In genomic region chr2:173306734-173307525, GRCm38 (mm10) we compare ENCODE assay signal across 7 mouse cellular contexts. TPM values are rescaled to one million over a fixed set of nuclear protein-coding genes. Genes with fewer than 3 reads are reported as not detected.
DNase-seq lines count a peak whose midpoint lies in the region; ATAC-seq and TF ChIP-seq lines count a peak whose summit lies in the region.

No protein-coding gene starts in this region.

- H3K4me1 ChIP-seq in embryonic facial prominence, embryonic 14.5 days (ENCODE audit: control insufficient read depth, insufficient read depth, low read length): peaks cover 13% of the 10 kb centered on the region
- H3K4me1 ChIP-seq in kidney, adult 2 months (ENCODE audit: control insufficient read depth, insufficient read depth, low read length): no peaks in the 10 kb centered on the region
- peaks cover 23% of the 10 kb centered on the region for H3K4me1 ChIP-seq in neural tube, embryonic 13.5 days (replicated peaks)

- peak; percentile 91 for DNase-seq in adrenal gland, postnatal 25 days
- peak; percentile 85 for DNase-seq in embryonic facial prominence, embryonic 14.5 days (ENCODE audit: low spot score)
- DNase-seq in heart, adult 8-10 months (ENCODE audit: low spot score): peak; percentile 54
- peak; percentile 71 for DNase-seq in kidney, adult 2 months
- DNase-seq in left cerebral cortex, postnatal 36 days (ENCODE audit: low spot score in 2 of 2): peak; percentile 82 to 88
- peak; percentile 9 for DNase-seq in thymus, postnatal 0 days (ENCODE audit: low spot score)

- no peak overlapping the region for H3K9ac ChIP-seq in embryonic facial prominence, embryonic 14.5 days (ENCODE audit: low read depth, low read length)
- no peak overlapping the region for H3K9ac ChIP-seq in neural tube, embryonic 13.5 days

- no peak for TF ChIP-seq CTCF in kidney, adult 2 months (conservative IDR thresholded peaks at IDR 0.05; ENCODE audit: insufficient read depth, insufficient read length, low read depth, low read length)

- TF ChIP-seq POLR2A in kidney, adult 2 months (IDR thresholded peaks at IDR 0.05; ENCODE audit: low read depth, low read length): no peak

- no peaks in the 10 kb centered on the region for H3K36me3 ChIP-seq in embryonic facial prominence, embryonic 14.5 days (ENCODE audit: control insufficient read depth, insufficient read depth, low read length)
- H3K36me3 ChIP-seq in kidney, adult 2 months (ENCODE audit: control insufficient read depth, insufficient read depth, low read length): no peaks in the 10 kb centered on the region
- no peaks in the 10 kb centered on the region for H3K36me3 ChIP-seq in neural tube, embryonic 13.5 days

- peak overlapping the region; percentile 51 for H3K4me2 ChIP-seq in embryonic facial prominence, embryonic 14.5 days (ENCODE audit: low read depth, low read length)
- H3K4me2 ChIP-seq in neural tube, embryonic 13.5 days: peak overlapping the region; percentile 44

- no peaks in the 10 kb centered on the region for H3K27me3 ChIP-seq in embryonic facial prominence, embryonic 14.5 days (replicated peaks; ENCODE audit: control insufficient read depth, insufficient read depth, low read length)
- no peaks in the 10 kb centered on the region for H3K27me3 ChIP-seq in kidney, adult 2 months (replicated peaks; ENCODE audit: control insufficient read depth, insufficient read depth, low read length)
- peaks cover 19% of the 10 kb centered on the region; the same call in 1 of the 2 replicates for H3K27me3 ChIP-seq in neural tube, embryonic 13.5 days

- peak; percentile 87 for ATAC-seq in embryonic facial prominence, embryonic 14.5 days (ENCODE audit: low read depth)
- peak; percentile 93 for ATAC-seq in neural tube, embryonic 13.5 days (ENCODE audit: low read depth)

- H3K27ac ChIP-seq in embryonic facial prominence, embryonic 14.5 days (replicated peaks; ENCODE audit: low read depth, low read length): no peak overlapping the region
- H3K27ac ChIP-seq in kidney, adult 2 months (ENCODE audit: insufficient read depth, low read depth, low read length): no peak overlapping the region
- H3K27ac ChIP-seq in neural tube, embryonic 13.5 days (replicated peaks): peak overlapping the region; percentile 80

- H3K9me3 ChIP-seq in embryonic facial prominence, embryonic 14.5 days (ENCODE audit: control insufficient read depth, low read length): no peaks in the 10 kb centered on the region
- no peaks in the 10 kb centered on the region for H3K9me3 ChIP-seq in neural tube, embryonic 13.5 days

- WGBS in embryonic facial prominence, embryonic 14.5 days: 44% methylated on average over 8 of the region's 11 CpGs
- WGBS in kidney, adult 2 months: 37% methylated on average over 9 of the region's 11 CpGs
- WGBS in neural tube, embryonic 13.5 days: 17% methylated on average over 9 of the region's 11 CpGs

- intact Hi-C loops in left cerebral cortex, postnatal 36 days (cut with DNase I): loop anchor here (2.0 to 10.0 kb wide), 3 partner anchors 32 to 202 kb away; no protein-coding TSS in a partner anchor

- no peak overlapping the region for H3K4me3 ChIP-seq in embryonic facial prominence, embryonic 14.5 days (ENCODE audit: low read depth, low read length)
- no peak overlapping the region for H3K4me3 ChIP-seq in kidney, adult 2 months (ENCODE audit: insufficient read depth, low read depth, low read length)
- H3K4me3 ChIP-seq in neural tube, embryonic 13.5 days: no peak overlapping the region

RNA-seq across cellular contexts. Expression of gene Pmepa1, which starts 30.6 kb away (rescaled TPM):
- 34.2 and 78.1 TPM in 2 replicates for total RNA-seq in adrenal gland, postnatal 25 days (2021)
- 10.1 and 11.0 TPM in 2 replicates for polyA plus RNA-seq in embryonic facial prominence, embryonic 14.5 days (2014; fragmentation: Nextera tagmentation; extraction: Ambion mirVana)
- total RNA-seq in heart, adult 8-10 months (2022): 10 to 100 TPM; 24.5 to 31.5 (median 27.0) TPM
- 35.6 and 44.7 TPM in 2 replicates for polyA plus RNA-seq in kidney, adult 2 months (2012; rRNA removed)
- total RNA-seq in left cerebral cortex, postnatal 36 days (2021): 10 to 100 TPM; 38.2 to 50.7 TPM
- polyA plus RNA-seq in neural tube, embryonic 13.5 days (2015; fragmentation: Nextera tagmentation; extraction: Ambion mirVana): 5.2 and 6.0 TPM in 2 replicates
- polyA plus RNA-seq in thymus, postnatal 0 days (2015; fragmentation: Nextera tagmentation; extraction: Ambion mirVana): 3.1 and 4.2 TPM in 2 replicates

Comparison
In these comparisons a context has a peak if more than half of its experiments do, and no peak if none do; other contexts are left out.
1. DNase-seq: peak in every context shown above with its lines; median percentile 91 in adrenal gland, postnatal 25 days; 85 in embryonic facial prominence, embryonic 14.5 days; 85 in left cerebral cortex, postnatal 36 days; 71 in kidney, adult 2 months; 54 in heart, adult 8-10 months; 9 in thymus, postnatal 0 days.